Mouse (Mus musculus): ENCODE data around the gene Gdpd1.

DNA sequence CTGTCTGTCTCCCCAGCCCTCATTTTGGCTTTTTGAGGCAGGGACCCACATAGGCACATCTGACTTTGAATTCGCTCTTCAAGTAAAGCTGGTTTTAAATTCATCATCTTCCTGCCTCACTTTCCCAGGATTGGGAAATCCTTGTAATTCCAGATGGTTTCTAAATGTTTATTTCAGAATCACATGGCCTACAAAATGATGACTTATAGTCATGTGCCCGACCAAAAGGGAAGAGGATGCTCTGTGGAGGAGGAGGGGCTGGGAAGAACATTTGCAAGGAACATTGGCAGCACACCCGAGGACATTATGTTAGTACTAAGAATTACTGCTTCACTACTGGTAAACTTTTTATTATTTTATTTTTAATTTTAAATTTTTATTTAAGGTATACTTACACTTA, 48.5 kb downstream of the Gdpd1 start:
- TF ChIP-seq POLR2A (IDR thresholded peaks at IDR 0.05; ENCODE audit: extremely low read depth, insufficient read depth, low read length) (no peak), CTCF (IDR thresholded peaks at IDR 0.05; ENCODE audit: low read depth, low read length) (no peak)

Measured in liver, adult 2 months (tissue).